Mouse (Mus musculus) stomach, postnatal 0 days (tissue): ENCODE results near the gene Map3k14.

Source experiments
- CTCF ChIP-seq: IDR thresholded peaks from 2 replicates; pipeline ENCODE4 v1.5.1; 2016; ENCODE audit warnings: antibody characterized with exemption, low read depth, mild to moderate bottlenecking, moderate library complexity
- EP300 ChIP-seq: optimal IDR thresholded peaks from 2 replicates; pipeline ENCODE3; 2016; ENCODE audit warnings: antibody characterized with exemption

DNA sequence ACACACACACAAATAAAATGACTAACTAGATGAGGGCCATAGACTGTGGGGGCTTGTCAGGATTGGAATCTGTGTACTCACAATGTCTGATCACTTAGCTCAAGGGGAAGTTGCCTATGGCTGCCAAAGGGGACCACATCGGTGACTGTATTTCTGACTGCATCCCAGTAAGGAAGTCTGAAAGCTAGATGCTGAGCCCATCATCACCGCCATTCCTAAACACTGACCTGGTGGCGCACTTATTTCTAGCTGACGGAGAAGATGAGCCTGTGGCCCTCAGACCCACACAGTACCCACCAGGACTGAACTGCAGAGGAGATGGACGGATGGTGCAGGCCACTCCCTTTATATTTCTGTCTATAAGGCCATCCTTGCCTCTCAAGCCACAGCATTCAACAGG, 7.2 kb downstream of the Map3k14 start:
- TF ChIP-seq CTCF: no peak
- TF ChIP-seq EP300: no peak
